Mouse (Mus musculus) kidney, postnatal 0 days (tissue): ENCODE measurements around the gene Zkscan4. TPM values are rescaled to one million over a fixed set of nuclear protein-coding genes. Genes with fewer than 3 reads are reported as not detected.
A peak's percentile ranks its signal among the peaks of the same experiment; 100 is the strongest.

Experiments used
- ATAC-seq: fragments of 200-750 bp; cut with Nextera tagmentation; replicated peaks from 2 replicates; pipeline ENCODE4 v1.8.0; 2017; ENCODE audit warnings: low read depth, moderate number of reproducible peaks, moderate TSS enrichment, moderate library complexity; ENCODE audit not compliant: low FRiP score
- DNase-seq: peaks from one replicate; pipeline ENCODE4 v3.0.0-alpha.2; 2016; ENCODE audit warnings: low spot score
- H3K27ac ChIP-seq: fragments of 300-500 bp; sonication (generic); 2 replicates; pipeline ENCODE4 v1.5.1; 2014; ENCODE audit warnings: mild to moderate bottlenecking
- H3K27me3 ChIP-seq: fragments of 300-500 bp; sonication (generic); 2 replicates; pipeline ENCODE4 v1.6.1; 2014; ENCODE audit warnings: low read length, mixed read lengths; ENCODE audit not compliant: insufficient read depth
- H3K36me3 ChIP-seq: fragments of 300-500 bp; sonication (generic); 2 replicates; pipeline ENCODE4 v1.6.1; 2014; ENCODE audit warnings: low read length, mixed read lengths; ENCODE audit not compliant: insufficient read depth
- H3K4me1 ChIP-seq: fragments of 300-500 bp; sonication (generic); replicated peaks from 2 replicates; pipeline ENCODE4 v1.6.1; 2014; ENCODE audit warnings: antibody characterized with exemption, low read length, mixed read lengths; ENCODE audit not compliant: insufficient read depth
- H3K4me2 ChIP-seq: fragments of 300-500 bp; sonication (generic); 2 replicates; pipeline ENCODE4 v1.6.1; 2014; ENCODE audit warnings: mild to moderate bottlenecking, low read length, moderate library complexity, mixed read lengths
- H3K4me3 ChIP-seq: fragments of 300-500 bp; sonication (generic); replicated peaks from 2 replicates; pipeline ENCODE4 v1.5.1; 2014; ENCODE audit warnings: low read depth, low read length
- H3K9ac ChIP-seq: fragments of 300-500 bp; sonication (generic); 2 replicates; pipeline ENCODE4 v1.6.1; 2014; ENCODE audit warnings: low read depth, low read length
- H3K9me3 ChIP-seq: fragments of 300-500 bp; sonication (generic); replicated peaks from 2 replicates; pipeline ENCODE4 v1.6.1; 2016; ENCODE audit warnings: low read length, inconsistent platforms, mixed read lengths
- CTCF ChIP-seq: IDR thresholded peaks from 2 replicates; pipeline ENCODE4 v1.5.1; 2016; ENCODE audit warnings: antibody characterized with exemption, low read depth, mild to moderate bottlenecking, moderate library complexity
- WGBS: fragments of 180-500 bp; shearing (Covaris S2); extraction: QIAGEN DNeasy Blood & Tissue Kit; methylation state at CpG from one replicate; pipeline ENCODE4 v1.1.7; 2014; 5-methylcytosine and 5-hydroxymethylcytosine counted together
- polyA plus RNA-seq: library from polyadenylated mRNA; unstranded; fragments of >200 nt; fragmentation: Nextera tagmentation; extraction: Ambion mirVana; gene quantifications from 2 replicates; pipeline ENCODE4 v1.2.1, GENCODE M21; 2015

Gene Zkscan4
- polyA plus RNA-seq, 1 experiment from 2014 or later = 4.0 TPM

DNA sequence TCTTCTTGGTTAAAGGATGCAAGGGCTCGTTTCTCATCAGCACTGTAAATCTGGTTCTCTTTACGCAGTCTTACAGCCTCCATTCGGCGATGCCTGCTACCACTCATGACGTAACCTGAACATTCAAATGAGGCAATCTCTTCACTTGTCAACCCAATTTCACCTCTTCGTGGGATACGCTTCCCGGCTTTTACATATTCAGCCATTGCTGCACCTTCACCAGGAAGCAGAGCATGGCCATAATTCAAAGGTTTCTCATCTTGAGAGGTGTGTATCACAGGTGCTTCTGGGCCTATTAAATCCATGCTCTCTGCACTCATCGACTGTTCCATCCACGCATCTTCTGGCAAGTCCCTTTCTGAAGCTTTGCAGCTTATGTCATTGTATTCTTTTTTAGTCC is 11.4 kb upstream of the Zkscan4 start:
- no peak for ATAC-seq
- Histone ChIP-seq H3K9ac (no peak overlapping the region), H3K27ac (no peak overlapping the region), H3K9me3 (no peaks in the 10 kb centered on the region), H3K36me3 (no peaks in the 10 kb centered on the region), H3K4me2 (no peak overlapping the region), H3K4me1 (no peaks in the 10 kb centered on the region), H3K27me3 (no peaks in the 10 kb centered on the region), H3K4me3 (no peak overlapping the region)
- 85% methylated on average over 10 of the region's 10 CpGs for WGBS
- no peak for DNase-seq
- no peak for TF ChIP-seq CTCF

DNA sequence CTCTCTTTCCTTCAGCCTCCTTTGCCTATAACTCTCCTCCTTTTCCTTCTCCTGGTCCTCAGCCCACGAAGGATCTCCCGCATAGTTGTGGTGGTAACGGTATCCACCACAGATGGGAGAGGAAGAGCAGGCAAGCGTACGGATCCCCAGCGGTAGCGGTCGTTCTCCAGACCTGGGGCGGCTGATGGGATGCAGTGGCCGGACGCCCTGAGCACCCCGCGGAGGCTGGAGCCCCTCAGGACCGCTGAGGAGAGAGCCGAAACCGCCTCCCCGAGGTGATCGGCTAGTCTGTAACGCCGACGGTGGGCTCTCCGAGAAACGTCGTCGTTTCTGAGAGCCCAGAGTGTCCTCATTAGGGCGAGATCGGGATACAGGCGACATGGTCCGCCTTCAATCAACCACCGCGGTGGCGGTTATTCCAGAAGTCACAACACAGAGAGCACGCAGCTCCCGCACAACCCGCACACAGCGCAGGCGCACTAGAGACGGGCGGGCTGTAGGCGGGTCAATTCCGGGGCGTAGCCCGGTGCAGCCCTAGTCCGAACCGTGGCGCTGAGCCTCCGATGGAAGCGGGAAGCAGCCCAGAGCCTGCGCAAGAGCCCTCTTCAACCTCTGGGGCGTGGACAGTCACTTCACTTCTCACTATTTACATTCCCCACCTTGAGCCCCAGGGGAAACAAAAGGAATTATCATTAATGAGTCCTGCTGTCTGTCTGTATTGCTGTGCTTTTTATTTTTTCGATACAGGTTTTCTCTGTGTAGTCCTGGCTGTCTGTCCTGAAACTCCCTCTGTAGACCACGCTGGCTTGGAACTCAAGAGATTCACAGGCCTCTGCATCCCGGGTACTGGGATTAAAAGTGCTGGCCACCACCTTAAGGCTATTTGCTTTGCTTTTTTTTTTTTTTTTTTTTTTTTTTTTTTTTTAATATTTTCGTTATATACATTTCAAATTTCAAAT is 10.4 kb upstream of the Zkscan4 start, which contains the start of gene Nkapl:
TSS of gene Nkapl (minus strand) at position 449 of the 959 bp plus-strand sequence.
- ATAC-seq = peak; percentile 96
- Histone ChIP-seq H3K9me3 (no peaks in the 10 kb centered on the region), H3K27ac (no peak within 1 kb of the TSS), H3K4me3 (peak within 1 kb of the TSS; percentile 55), H3K36me3 (no peaks in the 10 kb centered on the region), H3K9ac (peak within 1 kb of the TSS; percentile 55), H3K27me3 (no peaks in the 10 kb centered on the region), H3K4me2 (peak within 1 kb of the TSS; percentile 85), H3K4me1 (no peaks in the 10 kb centered on the region)
- no peak for TF ChIP-seq CTCF
- under 1% methylated on average over 54 of the region's 54 CpGs for WGBS
- peak; percentile 89 for DNase-seq

- DNase-seq (no peak), ATAC-seq (no peak)
- H3K4me3 ChIP-seq = no peak overlapping the region
- no peaks in the 10 kb centered on the region for H3K9me3 ChIP-seq
- 36% methylated on average over 9 of the region's 9 CpGs for WGBS
- H3K27ac ChIP-seq = no peak overlapping the region
- no peak for TF ChIP-seq CTCF
- no peaks in the 10 kb centered on the region for H3K27me3 ChIP-seq
- H3K4me2 ChIP-seq = peak overlapping the region; percentile 85; the same call in 1 of the 2 replicates
- no peaks in the 10 kb centered on the region for H3K4me1 ChIP-seq
- no peak overlapping the region for H3K9ac ChIP-seq
- H3K36me3 ChIP-seq = no peaks in the 10 kb centered on the region
These were observed 9.6 kb upstream of the Zkscan4 start for GRCm38 (mm10) chr13:21469097-21469496.

DNA sequence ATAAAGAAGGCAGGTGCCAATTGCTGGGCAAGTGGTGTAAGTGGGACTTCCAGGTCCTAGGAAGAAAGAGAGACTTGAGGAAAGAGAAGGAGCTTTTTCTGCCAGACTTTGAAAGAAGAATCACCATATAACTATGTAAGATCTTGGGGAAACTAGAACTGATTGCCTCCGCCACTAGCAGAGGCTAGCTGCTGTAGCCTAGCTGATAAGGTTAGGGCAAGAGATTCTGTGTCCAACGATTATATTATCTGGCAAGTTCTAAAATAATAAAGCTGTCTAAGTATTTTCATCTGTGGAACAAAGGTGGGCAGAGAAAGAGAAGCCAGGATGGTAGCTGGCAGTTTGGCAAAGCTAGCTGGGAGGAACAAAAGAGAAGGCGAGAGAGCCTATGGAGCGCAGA is 6.3 kb upstream of the Zkscan4 start:
- Histone ChIP-seq H3K4me1 (no peaks in the 10 kb centered on the region), H3K9ac (no peak overlapping the region), H3K27ac (no peak overlapping the region), H3K4me3 (no peak overlapping the region), H3K4me2 (no peak overlapping the region), H3K36me3 (no peaks in the 10 kb centered on the region), H3K9me3 (no peaks in the 10 kb centered on the region), H3K27me3 (no peaks in the 10 kb centered on the region)
- WGBS = 42% methylated on average over 4 of the region's 4 CpGs
- DNase-seq (no peak), ATAC-seq (no peak)
- TF ChIP-seq CTCF = no peak

GRCm38 (mm10) chr13:21486881-21487280 is 8.2 kb downstream of the Zkscan4 start:
- ATAC-seq (no peak), DNase-seq (no peak)
- H3K4me2 ChIP-seq = no peak overlapping the region
- no peak overlapping the region for H3K27ac ChIP-seq
- 88% methylated on average over 1 of the region's 1 CpGs for WGBS
- no peak overlapping the region for H3K9ac ChIP-seq
- H3K27me3 ChIP-seq = no peaks in the 10 kb centered on the region
- no peaks in the 10 kb centered on the region for H3K36me3 ChIP-seq
- no peak for TF ChIP-seq CTCF
- H3K9me3 ChIP-seq = no peaks in the 10 kb centered on the region
- H3K4me1 ChIP-seq = no peaks in the 10 kb centered on the region
- H3K4me3 ChIP-seq = no peak overlapping the region

- no peaks in the 10 kb centered on the region for H3K9me3 ChIP-seq
- H3K4me1 ChIP-seq = no peaks in the 10 kb centered on the region
- H3K4me2 ChIP-seq = no peak overlapping the region
- WGBS = 93% methylated on average over 5 of the region's 5 CpGs
- TF ChIP-seq CTCF = no peak
- H3K27me3 ChIP-seq = no peaks in the 10 kb centered on the region
- ATAC-seq (no peak), DNase-seq (no peak)
- no peaks in the 10 kb centered on the region for H3K36me3 ChIP-seq
- H3K27ac ChIP-seq = no peak overlapping the region
- no peak overlapping the region for H3K9ac ChIP-seq
- H3K4me3 ChIP-seq = no peak overlapping the region
These were observed 14.1 kb downstream of the Zkscan4 start for GRCm38 (mm10) chr13:21492847-21493246.
